Mouse (Mus musculus) granulocyte monocyte progenitor cell, adult 5-6 weeks (primary cell): ENCODE results near the gene Pgc. TPM values are rescaled to one million over a fixed set of nuclear protein-coding genes. Genes with fewer than 3 reads are reported as not detected.

ENCODE experiments used
- ATAC-seq: replicated peaks from 2 replicates; pipeline ENCODE4 v1.8.0; 2016; ENCODE audit warnings: mild to moderate bottlenecking, moderate TSS enrichment, inconsistent platforms; ENCODE audit not compliant: poor library complexity, severe bottlenecking
- total RNA-seq, 2 experiments: library from RNA; stranded (forward) in 1 of 2; stranded (reverse) in 1 of 2; fragments of 200-712, 200-1000 nt in 1 of 2; fragments of >200 nt in 1 of 2; fragmentation: Nextera tagmentation in 1 of 2; gene quantifications; 2 replicates each; pipeline ENCODE4 v1.2.3; 2014 to 2017

Pgc gene
- total RNA-seq (2014; fragmentation: Nextera tagmentation) (not detected in 2 replicates), total RNA-seq (2017) (not detected in 2 replicates)

- ATAC-seq = no peak
Measured at GRCm38 (mm10) chr17:47726566-47726965, at the start of gene Pgc. TSS of gene Pgc (plus strand) at chr17:47726842.

GRCm38 (mm10) chr17:47678238-47678637, 48.4 kb upstream of the Pgc start:
- ATAC-seq = no peak

GRCm38 (mm10) chr17:47678702-47679101, 47.9 kb upstream of the Pgc start:
- ATAC-seq = no peak

- no peak for ATAC-seq
Measured at GRCm38 (mm10) chr17:47682836-47683235, 43.8 kb upstream of the Pgc start.

- peak; percentile 87 for ATAC-seq
Measured at GRCm38 (mm10) chr17:47687409-47688343, 39.0 kb upstream of the Pgc start.

GRCm38 (mm10) chr17:47688344-47688607, 38.4 kb upstream of the Pgc start, which contains the start of gene Tomm6:
TSS of gene Tomm6 (minus strand) at chr17:47688386.
- no peak for ATAC-seq

GRCm38 (mm10) chr17:47688608-47689575, 37.8 kb upstream of the Pgc start, which contains the start of gene Frs3:
TSS of gene Frs3 (plus strand) at chr17:47689030.
- peak; percentile 57 for ATAC-seq

- no peak for ATAC-seq
Measured at GRCm38 (mm10) chr17:47689894-47690293, 36.7 kb upstream of the Pgc start.

GRCm38 (mm10) chr17:47691650-47692049, 35.0 kb upstream of the Pgc start:
- ATAC-seq = no peak

GRCm38 (mm10) chr17:47693671-47694441, 32.8 kb upstream of the Pgc start:
- no peak for ATAC-seq

GRCm38 (mm10) chr17:47694442-47694502, 32.4 kb upstream of the Pgc start, which contains the start of gene Gm21981:
TSS of gene Gm21981 (minus strand) at chr17:47694455.
- no peak for ATAC-seq

- peak; percentile 89 for ATAC-seq
Measured at GRCm38 (mm10) chr17:47694503-47695336, 31.9 kb upstream of the Pgc start, which contains the start of gene Prickle4. TSS of gene Prickle4 (minus strand) at chr17:47694736.

- ATAC-seq = peak; percentile 13; the same call in 1 of the 2 replicates
Measured at GRCm38 (mm10) chr17:47695337-47695710, 31.3 kb upstream of the Pgc start.

GRCm38 (mm10) chr17:47698156-47698555, 28.5 kb upstream of the Pgc start:
- no peak for ATAC-seq

- ATAC-seq = no peak
Measured at GRCm38 (mm10) chr17:47699055-47699454, 27.6 kb upstream of the Pgc start.

GRCm38 (mm10) chr17:47701793-47702192, 24.8 kb upstream of the Pgc start:
- ATAC-seq = no peak

- no peak for ATAC-seq
Measured at GRCm38 (mm10) chr17:47702548-47703345, 23.9 kb upstream of the Pgc start.

GRCm38 (mm10) chr17:47703556-47703955, 23.1 kb upstream of the Pgc start:
- ATAC-seq = no peak

GRCm38 (mm10) chr17:47704692-47705091, 21.9 kb upstream of the Pgc start:
- ATAC-seq = no peak
